Mouse (Mus musculus): ENCODE data around the gene Nxnl1. TPM values are rescaled to one million over a fixed set of nuclear protein-coding genes. Genes with fewer than 3 reads are reported as not detected.
"Not testable (repeated sequence)": the region's sequence is repeated elsewhere in the genome, so short reads cannot be mapped to it uniquely, and the experiment has no call there.

The Nxnl1 gene
- polyA plus RNA-seq, 1 experiment from 2014 or later, result not detected

DNA sequence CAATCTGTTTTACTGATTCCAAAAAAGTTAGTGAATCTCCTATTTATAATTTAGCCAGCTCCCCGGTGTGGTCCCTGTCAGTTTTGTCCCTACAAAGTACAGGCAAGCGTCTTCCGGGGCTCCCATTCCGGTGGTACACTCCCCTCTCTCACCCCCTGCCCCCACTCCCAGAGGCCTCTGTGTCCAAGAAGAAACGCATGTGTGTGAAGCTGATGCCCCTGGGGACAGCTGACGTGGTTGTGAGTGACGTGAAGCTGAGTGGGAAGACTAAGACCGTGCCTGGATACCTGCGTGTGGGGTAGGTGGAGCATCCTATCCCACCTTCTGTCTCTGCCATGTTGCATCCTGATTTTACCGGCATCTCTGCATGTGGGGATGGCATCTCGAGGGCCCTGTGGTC lies 21.3 kb downstream of the Nxnl1 start:
- Histone ChIP-seq H3K4me1 (peaks cover 11% of the 10 kb centered on the region), H3K27me3 (0 out of 2 replicates have a peak, but pooled peaks cover under 1% of the 10 kb centered on the region), H3K9ac (no peak overlapping the region), H3K4me3 (no peak overlapping the region), H3K4me2 (no peak overlapping the region), H3K27ac (no peak overlapping the region), H3K9me3 (replicated peaks) (no peaks in the 10 kb centered on the region), H3K36me3 (ENCODE audit: poor library complexity, severe bottlenecking) (peaks cover 35% of the 10 kb centered on the region)
- WGBS, result 95% methylated on average over 11 of the region's 11 CpGs
- ATAC-seq, result no peak

DNA sequence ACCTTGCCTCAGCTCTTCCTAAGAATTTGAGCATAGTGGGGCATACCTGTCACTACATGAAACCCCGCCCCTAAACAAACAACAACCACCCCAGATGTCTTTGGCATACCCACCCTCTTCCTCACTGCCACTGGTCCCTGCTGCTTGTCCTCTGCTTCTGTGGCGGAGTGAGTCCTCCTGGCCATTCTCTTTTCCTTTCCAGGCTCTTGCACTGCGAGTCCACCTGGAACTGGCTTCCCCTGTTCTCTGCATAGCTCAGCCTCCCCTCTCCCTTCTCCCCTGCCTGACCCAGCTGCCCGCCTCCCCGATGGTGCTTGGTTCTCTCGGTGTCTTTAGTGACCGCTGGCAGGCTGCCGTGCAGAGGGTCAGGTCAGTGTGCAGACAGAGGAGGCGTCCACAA lies 22.6 kb downstream of the Nxnl1 start:
- Histone ChIP-seq H3K36me3 (ENCODE audit: poor library complexity, severe bottlenecking) (peaks cover 35% of the 10 kb centered on the region), H3K4me3 (peak overlapping the region; percentile 92), H3K27me3 (peaks cover 4% of the 10 kb centered on the region; the same call in 1 of the 2 replicates), H3K9ac (peak overlapping the region; percentile 86), H3K4me1 (peaks cover 11% of the 10 kb centered on the region), H3K4me2 (peak overlapping the region; percentile 89), H3K27ac (no peak overlapping the region), H3K9me3 (replicated peaks) (no peaks in the 10 kb centered on the region)
- ATAC-seq, result no peak
- WGBS, result 92% methylated on average over 9 of the region's 9 CpGs

DNA sequence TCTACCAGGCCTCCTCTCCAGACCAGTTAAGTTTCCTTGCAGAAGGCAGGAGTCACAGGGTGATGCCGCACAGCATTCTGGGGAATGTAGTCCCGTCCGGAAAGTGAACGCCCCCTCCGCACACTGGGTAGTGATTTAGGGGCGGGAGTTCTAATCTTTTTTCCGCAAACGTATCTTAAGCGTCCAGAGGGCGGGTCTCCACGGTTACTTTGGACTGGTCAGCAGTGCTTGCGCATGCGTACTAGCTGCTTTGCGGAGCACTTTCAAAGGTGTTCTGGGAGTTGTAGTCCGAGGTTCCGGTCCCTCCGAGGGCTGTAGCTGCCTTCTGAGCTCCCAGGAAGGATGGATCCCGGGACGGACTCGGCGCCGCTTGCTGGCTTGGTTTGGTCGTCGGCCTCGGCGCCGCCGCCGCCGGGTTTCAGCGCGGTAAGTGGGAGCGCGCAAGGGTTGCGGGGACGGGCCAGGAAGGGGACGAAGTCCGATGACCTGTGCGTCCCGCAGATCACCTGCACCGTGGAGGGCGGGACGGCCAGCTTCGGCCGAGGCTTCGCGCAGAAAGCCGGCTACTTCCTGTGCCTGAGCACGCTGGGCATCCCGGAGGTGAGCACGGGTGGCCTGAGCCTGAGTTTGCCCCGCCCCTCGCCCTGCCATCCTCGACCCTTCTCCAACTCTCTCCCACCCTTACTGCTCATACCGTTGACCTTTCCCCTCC lies 23.6 kb downstream of the Nxnl1 start, which contains the start of gene Mvb12a:
Mvb12a (plus strand) TSS at position 291 of the 712 bp plus-strand sequence.
- Histone ChIP-seq H3K27ac (no peak within 1 kb of the TSS), H3K9ac (peak within 1 kb of the TSS; percentile 86), H3K36me3 (ENCODE audit: poor library complexity, severe bottlenecking) (peaks cover 27% of the 10 kb centered on the region), H3K4me1 (peaks cover 11% of the 10 kb centered on the region), H3K4me3 (peak within 1 kb of the TSS; percentile 92), H3K9me3 (replicated peaks) (no peaks in the 10 kb centered on the region), H3K27me3 (peaks cover 13% of the 10 kb centered on the region), H3K4me2 (peak within 1 kb of the TSS; percentile 89)
- under 1% methylated on average over 55 of the region's 55 CpGs for WGBS
- ATAC-seq, result peak; percentile 96

DNA sequence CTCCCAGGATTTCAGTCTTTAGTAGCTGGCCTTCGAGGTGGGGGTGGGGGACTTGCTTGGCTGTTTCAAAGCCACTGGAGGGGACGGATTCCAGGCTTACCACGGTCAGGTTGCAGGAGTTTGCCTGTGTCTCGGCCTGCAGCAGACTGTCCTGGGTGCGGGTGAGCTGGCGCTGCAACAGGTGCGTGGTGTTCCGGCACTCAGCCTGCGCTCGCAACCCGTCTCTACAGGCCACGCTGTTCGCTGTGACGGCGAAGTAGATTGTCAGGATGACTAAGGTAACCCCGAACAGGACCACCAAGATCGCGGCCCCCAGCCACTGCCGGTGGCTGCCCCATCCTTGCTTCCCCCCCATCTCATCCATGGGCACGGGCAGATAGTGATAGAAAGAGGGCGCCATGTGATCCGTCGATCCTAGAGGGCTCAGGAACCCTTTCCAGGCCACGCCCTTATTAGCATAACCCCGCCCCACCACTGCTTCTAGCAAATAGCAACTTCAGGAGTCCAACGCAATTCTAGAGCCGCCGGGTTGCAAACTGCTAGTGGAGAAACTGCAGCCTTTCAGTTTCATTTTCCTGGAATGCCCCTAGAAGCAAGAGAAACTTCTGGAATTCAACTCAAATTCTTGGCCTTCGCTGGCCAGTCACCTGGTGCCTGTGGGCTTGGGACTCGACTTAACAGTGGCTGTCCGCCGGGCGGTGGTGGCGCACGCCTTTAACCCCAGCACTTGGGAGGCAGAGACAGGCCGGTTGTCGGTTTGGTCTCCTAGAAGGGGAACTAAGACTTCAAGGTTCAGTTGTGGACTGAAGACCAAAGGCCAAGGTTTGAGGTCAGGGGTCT lies 29.2 kb downstream of the Nxnl1 start, which contains the start of gene Bst2:
Bst2 (minus strand) TSS at position 429 of the 840 bp plus-strand sequence.
- Histone ChIP-seq H3K4me3 (peak within 1 kb of the TSS; percentile 24), H3K27me3 (peaks cover 37% of the 10 kb centered on the region), H3K9ac (no peak within 1 kb of the TSS), H3K27ac (no peak within 1 kb of the TSS), H3K9me3 (replicated peaks) (no peaks in the 10 kb centered on the region), H3K36me3 (ENCODE audit: poor library complexity, severe bottlenecking) (no peaks in the 10 kb centered on the region), H3K4me1 (peaks cover 5% of the 10 kb centered on the region; the same call in 1 of the 2 replicates), H3K4me2 (peak within 1 kb of the TSS; percentile 55)
- 3% methylated on average over 37 of the region's 37 CpGs for WGBS
- no peak for ATAC-seq

DNA sequence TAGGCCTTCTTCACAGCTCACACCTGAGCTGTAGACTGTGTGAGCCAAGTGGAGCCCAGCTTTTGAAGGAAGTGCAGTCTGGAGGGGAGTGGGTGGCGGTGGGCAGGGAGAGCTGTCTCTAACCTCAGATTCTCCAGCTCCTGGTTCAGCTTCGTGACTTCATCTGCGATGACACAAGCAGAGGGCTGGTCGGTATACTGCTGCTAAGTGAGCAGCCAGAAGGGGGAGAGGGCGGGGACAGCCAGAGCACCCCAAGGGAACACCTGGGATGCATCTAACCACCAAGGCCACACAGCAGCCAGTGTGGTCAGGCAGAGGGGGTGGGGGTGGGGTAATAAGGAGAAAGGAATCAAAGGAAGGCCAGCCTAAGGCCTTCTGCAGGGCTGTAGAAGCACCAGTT lies 30.7 kb downstream of the Nxnl1 start:
- Histone ChIP-seq H3K9me3 (replicated peaks) (no peaks in the 10 kb centered on the region), H3K36me3 (ENCODE audit: poor library complexity, severe bottlenecking) (no peaks in the 10 kb centered on the region), H3K4me3 (no peak overlapping the region), H3K4me1 (peaks cover 5% of the 10 kb centered on the region; the same call in 1 of the 2 replicates), H3K27me3 (peaks cover 37% of the 10 kb centered on the region), H3K9ac (no peak overlapping the region), H3K27ac (no peak overlapping the region), H3K4me2 (no peak overlapping the region)
- 72% methylated on average over 5 of the region's 5 CpGs for WGBS
- ATAC-seq, result no peak

DNA sequence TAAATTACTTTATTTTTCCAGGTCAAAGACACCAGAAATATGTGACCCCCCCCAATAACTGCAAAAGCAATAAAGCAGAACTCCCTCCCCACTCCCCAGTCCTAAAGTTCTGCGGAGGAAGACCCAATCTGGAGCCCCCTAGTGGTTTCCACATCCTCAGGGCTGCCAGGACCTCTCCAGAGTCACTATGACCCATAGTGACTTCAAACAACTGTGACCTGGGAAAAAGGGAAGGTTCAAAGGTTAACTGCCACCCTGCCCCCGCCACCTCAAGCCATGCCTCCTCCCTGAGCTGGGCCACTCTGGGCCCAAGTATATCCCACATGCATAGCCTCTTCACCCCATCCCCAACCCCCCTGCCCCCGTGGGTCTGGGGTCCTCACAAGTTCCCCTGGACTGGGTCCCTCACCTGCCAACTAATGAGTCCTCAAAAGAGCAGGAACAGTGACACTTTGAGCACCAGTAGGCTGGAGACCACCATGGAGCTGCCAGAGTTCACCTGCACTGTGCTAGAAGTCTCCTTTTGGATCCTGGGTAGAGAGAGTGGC lies 32.1 kb downstream of the Nxnl1 start:
- Histone ChIP-seq H3K4me1 (peaks cover 5% of the 10 kb centered on the region; the same call in 1 of the 2 replicates), H3K27me3 (peaks cover 33% of the 10 kb centered on the region), H3K27ac (no peak overlapping the region), H3K4me2 (no peak overlapping the region), H3K9me3 (replicated peaks) (no peaks in the 10 kb centered on the region), H3K36me3 (ENCODE audit: poor library complexity, severe bottlenecking) (no peaks in the 10 kb centered on the region), H3K9ac (no peak overlapping the region), H3K4me3 (no peak overlapping the region)
- ATAC-seq, result no peak
- 35% methylated on average over 3 of the region's 3 CpGs for WGBS

DNA sequence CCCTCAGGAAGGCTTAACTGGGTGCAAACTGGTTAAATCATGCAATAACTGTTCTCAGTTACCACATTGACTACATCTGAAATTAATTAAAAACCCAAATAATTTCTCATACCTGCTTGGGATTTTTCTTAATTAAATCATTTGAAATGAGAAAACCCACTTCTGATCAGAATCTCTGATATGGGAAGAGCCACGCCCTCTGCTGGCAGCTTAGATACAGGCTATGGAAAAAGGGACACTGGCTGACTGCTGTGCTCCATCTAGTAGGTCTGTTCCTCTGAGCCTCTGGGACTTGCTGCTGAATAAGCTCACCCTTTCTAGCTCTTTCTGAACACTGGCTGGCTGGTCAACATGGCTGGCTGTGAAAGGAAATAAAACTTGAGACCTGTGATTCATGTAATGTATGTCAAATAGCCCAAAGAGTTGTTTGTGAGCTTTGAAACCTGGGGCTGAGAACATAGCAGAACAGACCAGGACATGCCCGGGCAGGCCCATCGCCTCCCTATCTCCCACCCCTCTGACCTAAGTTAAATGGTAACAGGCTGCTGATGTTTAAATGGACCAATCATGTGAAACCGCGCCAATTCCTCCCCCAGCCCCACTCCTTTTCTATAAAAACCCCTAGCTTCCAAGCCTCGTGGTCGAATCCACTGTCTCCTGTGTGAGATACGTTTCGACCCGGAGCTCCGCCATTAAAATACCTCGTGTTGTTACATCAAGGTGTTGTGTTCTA lies 35.5 kb downstream of the Nxnl1 start:
- not testable (repeated sequence) for H3K36me3 ChIP-seq (ENCODE audit: poor library complexity, severe bottlenecking); ATAC-seq; H3K9me3 ChIP-seq (replicated peaks); H3K4me1 ChIP-seq; H3K9ac ChIP-seq; H3K4me3 ChIP-seq; H3K27ac ChIP-seq; H3K4me2 ChIP-seq
- peaks cover 29% of the 10 kb centered on the region for H3K27me3 ChIP-seq
- 75% methylated on average over 7 of the region's 12 CpGs for WGBS

DNA sequence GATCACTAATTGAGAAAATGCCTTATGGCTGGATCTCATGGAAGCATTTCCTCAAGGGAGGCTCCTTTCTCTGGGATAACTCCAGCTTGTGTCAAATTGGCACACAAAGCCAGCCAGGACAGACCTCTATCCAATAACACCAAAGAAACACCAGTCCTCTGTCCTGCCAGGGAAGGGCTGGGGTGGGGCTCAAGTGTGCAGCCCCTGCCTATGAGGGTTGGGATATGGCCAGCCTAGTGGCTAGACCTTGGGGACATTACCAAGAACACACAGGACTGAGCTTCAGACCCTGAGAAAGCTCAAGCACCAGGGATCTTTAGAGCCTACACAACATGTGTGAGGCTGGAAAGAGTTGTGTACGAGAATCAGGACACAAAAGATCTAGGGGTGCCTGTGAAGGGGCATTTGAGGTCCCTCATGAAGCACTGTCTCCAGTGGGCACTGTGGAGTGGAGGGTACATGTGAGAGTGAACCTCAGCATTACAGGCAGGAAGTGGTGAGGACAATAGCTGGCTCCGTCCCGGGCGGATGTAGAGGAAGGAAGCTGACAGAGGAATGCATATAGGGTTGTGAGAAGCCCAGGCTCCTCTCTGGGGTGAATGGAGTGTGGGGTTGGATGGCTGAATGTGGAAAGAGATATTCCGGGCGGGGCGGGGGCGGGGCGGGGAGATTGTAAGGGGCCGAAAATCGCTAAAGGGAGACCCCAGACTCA lies 37.9 kb downstream of the Nxnl1 start:
- H3K36me3 ChIP-seq (ENCODE audit: poor library complexity, severe bottlenecking), result no peaks in the 10 kb centered on the region

DNA sequence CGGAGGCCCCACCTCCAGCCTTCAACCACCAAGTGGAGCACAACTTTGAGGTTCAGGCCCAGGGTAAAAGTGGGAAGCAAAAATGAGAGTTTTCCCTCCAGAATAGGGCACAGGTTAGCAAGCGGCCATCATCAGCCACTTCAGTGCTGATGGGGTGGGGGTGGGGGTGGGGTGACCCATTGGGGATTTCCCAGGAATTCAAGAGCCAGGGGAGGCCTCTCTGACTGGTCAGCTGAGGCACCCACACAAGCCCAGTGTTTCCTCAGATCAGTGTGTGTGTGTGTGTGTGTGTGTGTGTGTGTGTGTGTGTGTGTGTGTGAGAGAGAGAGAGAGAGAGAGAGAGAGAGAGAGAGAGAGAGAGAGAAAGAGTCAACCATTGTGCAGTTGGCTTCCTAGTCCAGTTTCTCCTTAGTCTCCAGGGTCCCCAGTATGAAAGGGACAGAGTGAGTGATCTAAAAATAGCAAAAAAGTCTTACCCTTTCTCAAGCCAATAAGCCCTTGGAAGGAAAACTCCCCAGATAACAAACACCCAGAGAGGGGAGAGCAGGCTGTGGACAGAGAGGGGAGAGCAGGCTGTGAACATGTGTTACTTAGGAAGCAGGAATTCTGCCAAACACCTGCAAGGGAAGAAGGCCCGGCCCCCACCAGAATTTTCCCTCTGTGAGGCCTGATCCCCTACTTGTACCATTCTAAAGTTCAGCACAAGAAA lies 39.1 kb downstream of the Nxnl1 start:
- no peak overlapping the region for H3K4me3 ChIP-seq
- H3K36me3 ChIP-seq (ENCODE audit: poor library complexity, severe bottlenecking), result no peaks in the 10 kb centered on the region
- peaks cover 59% of the 10 kb centered on the region for H3K27me3 ChIP-seq
- H3K4me1 ChIP-seq, result peaks cover 12% of the 10 kb centered on the region
- no peak overlapping the region for H3K27ac ChIP-seq
- 39% methylated on average over 3 of the region's 3 CpGs for WGBS
- no peak; the same call in 1 of the 2 replicates for ATAC-seq
- H3K4me2 ChIP-seq, result no peak overlapping the region
- H3K9me3 ChIP-seq (replicated peaks), result no peaks in the 10 kb centered on the region
- H3K9ac ChIP-seq, result peak overlapping the region; percentile 3; the same call in 1 of the 2 replicates

More for the DNA sequence above, 37.9 kb downstream of the Nxnl1 start:
- no peak overlapping the region for H3K4me3 ChIP-seq
- H3K4me1 ChIP-seq, result peaks cover 12% of the 10 kb centered on the region
- H3K27me3 ChIP-seq, result peaks cover 48% of the 10 kb centered on the region
- ATAC-seq, result no peak
- H3K27ac ChIP-seq, result no peak overlapping the region
- no peak overlapping the region for H3K4me2 ChIP-seq
- no peaks in the 10 kb centered on the region for H3K9me3 ChIP-seq (replicated peaks)
- H3K9ac ChIP-seq, result no peak overlapping the region
- WGBS, result 86% methylated on average over 11 of the region's 11 CpGs

DNA sequence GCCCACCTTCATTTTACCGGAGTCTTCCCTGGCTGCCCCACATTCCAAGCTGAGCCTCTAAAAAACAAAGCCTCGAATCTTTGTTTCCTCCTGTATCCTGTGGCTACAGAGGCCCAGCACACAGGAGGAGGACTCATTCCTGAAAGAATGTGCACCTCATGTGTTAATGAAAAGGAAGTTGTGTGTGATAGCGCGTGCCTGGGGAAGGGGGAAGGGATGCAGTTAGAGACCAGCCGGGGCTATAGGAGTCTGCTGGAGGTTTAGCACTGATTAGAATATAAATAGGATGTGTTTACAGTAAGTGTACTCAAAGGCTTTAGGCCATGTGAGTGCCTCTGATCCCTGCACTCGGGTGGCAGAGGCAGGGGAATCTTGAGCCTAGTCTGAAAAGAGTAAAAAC lies 40.1 kb downstream of the Nxnl1 start:
- Histone ChIP-seq H3K9ac (peak overlapping the region; percentile 3; the same call in 1 of the 2 replicates), H3K36me3 (ENCODE audit: poor library complexity, severe bottlenecking) (no peaks in the 10 kb centered on the region), H3K9me3 (replicated peaks) (no peaks in the 10 kb centered on the region), H3K4me1 (peaks cover 12% of the 10 kb centered on the region), H3K4me3 (no peak overlapping the region), H3K27ac (no peak overlapping the region), H3K4me2 (no peak overlapping the region), H3K27me3 (peaks cover 61% of the 10 kb centered on the region)
- no peak for ATAC-seq
- under 1% methylated on average over 6 of the region's 6 CpGs for WGBS

Measured in forebrain, embryonic 13.5 days (tissue).